In genomic region chr14:46883068-46883870, GRCm38 (mm10) we compare ENCODE assay signal across 8 mouse cellular contexts. TPM values are rescaled to one million over a fixed set of nuclear protein-coding genes. Genes with fewer than 3 reads are reported as not detected.
DNase-seq lines count a peak whose midpoint lies in the region; ATAC-seq lines count a peak whose summit lies in the region.

No protein-coding gene starts in this region.

- peaks cover 10% of the 10 kb centered on the region for H3K27me3 ChIP-seq in hindbrain, embryonic 12.5 days

- H3K9ac ChIP-seq in hindbrain, embryonic 12.5 days: peak overlapping the region; percentile 72

- no peaks in the 10 kb centered on the region for H3K36me3 ChIP-seq in hindbrain, embryonic 12.5 days

- H3K4me2 ChIP-seq in hindbrain, embryonic 12.5 days (replicated peaks): peak overlapping the region; percentile 97

- H3K4me3 ChIP-seq in hindbrain, embryonic 12.5 days: peak overlapping the region; percentile 62

- WGBS in hindbrain, embryonic 12.5 days: under 1% methylated on average over 66 of the region's 70 CpGs

- DNase-seq in NIH3T3 (ENCODE audit: low read depth): peak; percentile 77
- DNase-seq in cerebellum, adult 8-10 months: peak; percentile 58
- peak; percentile 60 to 72 for DNase-seq in frontal cortex, postnatal 10 days (ENCODE audit: low spot score in 2 of 2)
- DNase-seq in layer of hippocampus, postnatal 36 days: peak; percentile 40 to 50
- peak; percentile 54 for DNase-seq in lung, postnatal 14 days
- DNase-seq in right cerebral cortex, postnatal 14 days: peak; percentile 72

- peak; percentile 20 for ATAC-seq in hindbrain, embryonic 12.5 days (ENCODE audit: low FRiP score)
- no peak for ATAC-seq in megakaryocyte progenitor cell, adult 5-6 weeks (replicated peaks; ENCODE audit: poor library complexity)

- H3K4me1 ChIP-seq in hindbrain, embryonic 12.5 days: peaks cover 15% of the 10 kb centered on the region

- H3K9me3 ChIP-seq in hindbrain, embryonic 12.5 days (replicated peaks): no peaks in the 10 kb centered on the region

- H3K27ac ChIP-seq in hindbrain, embryonic 12.5 days: peak overlapping the region; percentile 74

RNA-seq across cellular contexts. Expression of gene Samd4, which starts 0.6 kb away (rescaled TPM):
- 6.7 and 7.0 TPM in 2 replicates for polyA plus RNA-seq in hindbrain, embryonic 12.5 days (2016; fragmentation: Nextera tagmentation; extraction: Ambion mirVana)
- 10 to 100 TPM; 11.3 to 13.0 TPM for total RNA-seq in layer of hippocampus, postnatal 36 days (2021)
- total RNA-seq in megakaryocyte progenitor cell, adult 5-6 weeks (2015): 0.15 TPM in 1 of 2 replicates, not detected in the other
- 0.10 TPM in 1 of 2 replicates, not detected in the other for total RNA-seq in megakaryocyte progenitor cell, adult 5-6 weeks (2017)

RNA-seq across cellular contexts. Expression of gene Cgrrf1, which starts 51.3 kb away (rescaled TPM):
- polyA plus RNA-seq in hindbrain, embryonic 12.5 days (2016; fragmentation: Nextera tagmentation; extraction: Ambion mirVana): 25.2 and 26.4 TPM in 2 replicates
- total RNA-seq in layer of hippocampus, postnatal 36 days (2021): 10 to 100 TPM; 24.1 to 24.3 TPM
- total RNA-seq in megakaryocyte progenitor cell, adult 5-6 weeks (2015): 19.0 and 31.0 TPM in 2 replicates
- 18.4 and 19.0 TPM in 2 replicates for total RNA-seq in megakaryocyte progenitor cell, adult 5-6 weeks (2017)

Comparison
In these comparisons a context has a peak if more than half of its experiments do, and no peak if none do; other contexts are left out.
1. RNA of gene Samd4, which starts 0.6 kb away (total RNA-seq): 11.3 to 13.0 TPM in layer of hippocampus, postnatal 36 days; 0.10 to 0.15 TPM in megakaryocyte progenitor cell, adult 5-6 weeks; every median in the first group is over 10 times any median in the second.
2. Peak in every context shown above with its lines, with median percentiles within 50 percentile points of each other: DNase-seq.